Mouse (Mus musculus) cerebellum, adult 11 months (tissue): Measurements from ENCODE around the gene Rph3a.

Experiments
- DNase-seq: peaks from one replicate; pipeline ENCODE4 v3.0.0; 2022

Rph3a gene

GRCm38 (mm10) chr5:121009811-121010569, at the start of gene Rph3a:
Gene Rph3a (minus strand): TSS chr5:121010092.
- no peak for DNase-seq

- no peak for DNase-seq
These were observed 48.4 kb upstream of the Rph3a start for GRCm38 (mm10) chr5:121058261-121058660.

DNA sequence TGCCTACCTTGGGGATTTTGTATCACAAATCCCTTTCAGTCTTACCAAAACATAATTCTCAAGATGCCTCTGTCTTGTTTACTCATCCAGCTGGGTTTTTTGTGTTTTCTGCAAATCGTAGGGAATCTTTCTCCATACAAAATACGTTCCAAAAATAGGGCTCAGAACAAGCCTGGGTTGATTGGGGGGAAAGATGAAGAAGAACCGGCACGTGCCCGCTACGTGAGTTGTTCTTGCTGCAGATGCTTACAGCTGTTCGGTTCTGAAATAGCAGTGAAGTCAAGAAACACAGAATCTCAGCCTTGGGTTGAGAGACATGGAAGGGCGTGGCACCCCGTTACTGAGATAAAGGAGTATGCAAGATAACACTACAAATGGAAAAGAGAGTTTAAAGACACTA, 44.0 kb upstream of the Rph3a start:
- no peak for DNase-seq

DNA sequence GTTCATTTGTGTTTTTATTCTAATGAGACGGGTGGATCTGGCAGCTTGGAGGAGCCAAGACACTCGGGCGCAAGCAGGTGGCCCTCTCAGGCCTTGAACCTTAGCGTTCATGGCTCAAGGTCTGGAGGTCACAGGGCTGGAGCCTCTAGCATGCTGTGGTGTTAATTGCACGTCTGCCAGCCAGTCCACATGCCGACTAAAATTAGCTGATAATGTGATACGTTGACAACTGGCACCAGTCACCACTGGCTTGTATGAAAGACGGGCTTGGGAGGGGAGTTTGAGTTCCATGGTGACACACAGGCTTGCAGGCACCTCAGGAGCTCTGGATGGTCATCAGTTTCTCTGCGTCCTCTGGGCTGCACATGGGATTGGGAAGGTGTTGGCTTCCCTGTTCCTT, 31.9 kb upstream of the Rph3a start:
- no peak for DNase-seq

DNA sequence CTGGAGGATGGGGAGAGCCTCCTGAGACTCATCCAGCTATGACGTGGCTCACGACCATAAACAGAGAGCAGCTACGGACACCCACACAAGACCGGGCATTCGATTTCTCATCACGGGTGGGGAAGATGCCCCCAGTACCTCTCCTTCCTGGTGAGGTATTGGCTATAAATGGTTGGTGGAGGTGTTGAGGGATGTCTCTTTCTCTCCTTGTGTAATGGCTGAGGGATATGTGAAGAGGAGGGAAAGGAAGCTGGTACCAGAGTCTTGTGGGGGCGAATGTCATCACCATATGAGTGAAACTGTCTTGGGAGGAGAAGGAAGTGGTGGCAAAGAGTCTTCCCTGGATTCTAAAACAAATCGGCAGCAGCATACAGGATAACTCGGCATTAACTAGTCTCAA, 29.6 kb upstream of the Rph3a start:
- DNase-seq: no peak

DNA sequence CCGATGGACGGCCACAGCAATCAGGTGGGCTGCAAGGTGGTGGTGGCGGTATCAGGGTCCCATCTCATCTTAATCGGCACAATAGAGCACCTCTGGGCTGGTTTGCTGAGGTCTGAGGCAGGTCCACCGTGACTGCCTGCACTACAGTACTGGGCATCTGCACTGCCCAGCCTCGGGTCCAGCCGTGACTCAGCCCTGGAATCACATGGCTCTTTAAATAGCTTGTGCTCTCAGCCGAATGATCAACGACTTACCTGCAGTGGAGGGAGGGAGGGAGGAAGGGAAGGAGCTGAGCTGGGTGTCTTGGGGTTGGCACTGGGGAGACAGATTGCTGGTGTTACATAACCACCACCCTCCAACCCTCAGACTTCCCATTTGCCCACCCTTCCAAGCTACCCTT, 20.3 kb upstream of the Rph3a start:
- no peak for DNase-seq

DNA sequence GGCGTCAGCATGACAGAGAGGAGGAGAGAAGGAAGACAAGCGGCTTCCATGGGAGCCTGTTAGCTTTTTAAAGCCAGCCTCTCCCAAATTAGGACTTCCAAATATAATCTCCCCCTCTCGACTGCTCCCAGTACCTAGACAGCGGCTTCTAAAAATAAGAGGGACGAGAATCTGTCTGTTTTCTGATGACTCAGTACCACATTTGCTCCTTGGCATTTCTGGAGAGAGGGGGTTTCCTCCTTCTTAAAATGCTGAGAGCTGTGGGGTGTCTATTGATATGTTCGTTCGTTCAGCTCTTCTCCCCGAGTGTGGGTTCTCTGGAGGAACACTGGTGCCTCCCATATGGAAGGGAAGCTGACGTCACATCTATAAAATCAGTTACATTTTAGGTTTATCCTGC, 9.6 kb upstream of the Rph3a start:
- no peak for DNase-seq

GRCm38 (mm10) chr5:121017699-121018098, 7.8 kb upstream of the Rph3a start:
- DNase-seq: no peak

GRCm38 (mm10) chr5:121016405-121016804, 6.5 kb upstream of the Rph3a start:
- no peak for DNase-seq

- no peak for DNase-seq
These were observed 4.6 kb upstream of the Rph3a start for GRCm38 (mm10) chr5:121014496-121014895.

DNA sequence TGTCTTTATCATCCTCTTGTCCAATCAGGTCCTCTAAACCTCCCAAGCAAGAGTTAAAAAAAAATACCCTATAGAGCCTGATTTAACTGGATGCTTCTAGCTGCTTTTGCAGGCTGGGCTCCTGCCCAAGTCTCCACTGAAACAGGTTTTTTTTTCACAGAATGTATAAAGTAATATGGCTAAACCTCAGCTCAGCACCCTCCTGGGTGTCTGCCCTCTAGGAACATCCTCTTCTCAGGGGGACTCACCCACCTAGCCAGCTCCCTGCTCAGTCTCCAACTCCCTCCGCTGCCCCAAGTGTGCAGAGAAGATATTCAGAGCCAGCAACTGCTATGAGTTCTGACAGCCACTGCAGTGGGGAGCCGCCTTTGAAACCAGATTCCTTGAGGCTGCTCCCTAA, 2.1 kb upstream of the Rph3a start:
- no peak for DNase-seq

GRCm38 (mm10) chr5:121009406-121009805, 486 bp downstream of the Rph3a start:
- DNase-seq: peak; percentile 75

- DNase-seq: peak; percentile 62
These were observed 1.3 kb downstream of the Rph3a start for GRCm38 (mm10) chr5:121008411-121009239.

- DNase-seq: no peak
These were observed 2.3 kb downstream of the Rph3a start for GRCm38 (mm10) chr5:121007563-121007962.

DNA sequence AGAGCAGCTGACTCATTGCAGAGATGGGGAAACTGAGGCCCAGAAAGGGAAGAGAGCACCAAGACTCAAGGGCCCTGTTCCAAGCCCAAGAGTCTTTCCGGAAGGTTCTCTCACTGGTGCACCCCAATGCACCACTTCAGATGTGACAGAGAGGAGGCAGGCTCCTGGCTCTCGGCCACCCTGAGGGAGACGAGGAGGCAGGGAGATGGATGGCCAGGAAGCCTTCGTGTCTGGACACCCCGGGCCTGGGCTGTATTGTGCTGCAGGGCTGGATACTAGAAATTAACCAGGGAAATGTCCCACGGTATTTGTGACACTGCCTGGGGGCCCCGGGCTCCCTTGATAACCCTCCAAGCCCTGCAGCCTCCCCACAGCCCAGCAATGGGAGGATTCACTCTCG, 2.8 kb downstream of the Rph3a start:
- DNase-seq: peak; percentile 57

GRCm38 (mm10) chr5:121006176-121006575, 3.7 kb downstream of the Rph3a start:
- no peak for DNase-seq

DNA sequence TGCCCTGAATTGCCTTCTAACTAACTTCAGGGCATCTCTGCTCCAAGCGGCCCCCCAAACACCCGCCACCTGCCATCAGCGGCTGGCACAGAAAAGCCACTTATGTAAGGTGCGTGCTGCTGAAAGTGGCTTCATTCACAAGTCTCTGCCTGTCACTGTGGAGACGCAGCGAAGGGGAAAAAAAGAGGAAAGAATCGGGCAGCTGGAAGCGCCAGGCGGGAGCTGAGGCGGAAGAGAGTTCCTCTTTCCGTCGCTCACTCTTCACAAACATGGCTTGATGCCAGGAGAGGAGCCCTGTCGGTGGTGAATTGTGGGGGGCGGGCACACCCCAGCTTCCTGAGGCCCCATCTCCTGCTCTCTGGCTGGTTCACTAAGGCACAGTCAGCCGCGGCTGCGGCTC, 6.1 kb downstream of the Rph3a start:
- DNase-seq: peak; percentile 71

DNA sequence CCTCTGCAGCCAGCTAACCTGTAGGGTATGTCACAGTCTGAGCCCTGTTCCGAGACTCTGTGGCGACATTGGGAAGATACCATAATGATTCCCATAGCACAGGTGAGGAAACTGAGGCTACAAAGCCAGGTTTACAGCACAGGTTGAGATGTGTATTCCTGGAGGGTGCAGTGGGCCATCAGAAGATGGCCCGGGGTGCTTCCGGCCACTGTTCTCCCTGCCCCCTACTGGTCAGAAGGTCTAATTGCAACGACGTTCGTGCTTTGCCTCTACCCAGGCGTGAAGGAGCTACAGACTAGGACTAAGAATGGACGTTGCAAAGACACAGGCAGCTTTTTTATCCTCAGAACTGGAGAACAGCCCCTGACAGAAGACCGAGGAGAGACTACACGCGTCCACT, 10.3 kb downstream of the Rph3a start:
- DNase-seq: no peak

- DNase-seq: no peak
These were observed 21.5 kb downstream of the Rph3a start for GRCm38 (mm10) chr5:120988373-120988772.

GRCm38 (mm10) chr5:120983029-120983428, 26.9 kb downstream of the Rph3a start:
- no peak for DNase-seq

DNA sequence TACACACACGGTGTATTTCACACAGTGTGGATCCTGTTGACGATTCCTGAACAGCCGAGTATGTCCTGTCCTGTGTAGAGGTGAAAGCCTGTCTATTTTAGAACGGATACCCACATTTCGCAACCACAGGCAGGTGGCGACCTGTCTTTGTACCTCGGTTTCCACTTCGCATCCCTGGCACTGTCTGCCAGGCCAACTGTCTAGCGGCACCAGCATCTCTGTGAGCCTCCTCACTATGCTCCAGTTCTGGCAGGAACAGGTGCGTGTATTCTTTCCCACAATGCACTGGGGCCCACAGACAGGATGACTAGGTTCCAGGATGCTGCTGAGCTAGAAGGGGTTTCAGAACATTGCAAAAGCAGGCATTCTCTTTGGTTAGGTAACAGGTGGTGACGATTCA, 28.7 kb downstream of the Rph3a start:
- no peak for DNase-seq

GRCm38 (mm10) chr5:120980116-120980515, 29.8 kb downstream of the Rph3a start:
- no peak for DNase-seq

GRCm38 (mm10) chr5:120976138-120976537, 33.8 kb downstream of the Rph3a start:
- no peak for DNase-seq

DNA sequence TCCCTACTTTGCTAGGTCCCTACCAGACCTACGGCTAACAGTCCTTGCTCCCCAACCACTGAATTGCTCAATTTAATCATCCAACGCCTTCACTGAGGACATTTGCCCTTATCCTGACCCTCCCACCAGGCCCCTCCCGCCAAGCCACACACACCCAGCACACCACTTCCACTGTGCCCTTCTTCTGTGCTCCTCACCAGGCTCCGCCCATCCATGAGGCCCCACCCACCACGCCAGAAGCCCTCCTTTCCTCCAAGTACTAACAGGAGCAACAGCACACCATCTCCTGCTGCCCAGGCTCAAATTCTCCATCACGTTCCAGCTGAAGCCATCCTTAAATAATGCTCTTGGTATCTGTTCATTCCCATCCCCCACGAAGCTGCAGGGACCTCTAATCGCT, 35.4 kb downstream of the Rph3a start:
- DNase-seq: no peak
